Mouse (Mus musculus): ENCODE measurements around the gene Rnf167. TPM values are rescaled to one million over a fixed set of nuclear protein-coding genes. Genes with fewer than 3 reads are reported as not detected.
A peak's percentile ranks its signal among the peaks of the same experiment; 100 is the strongest.

Gene Rnf167
- polyA plus RNA-seq, 1 experiment from 2014 or later: 101 TPM

DNA sequence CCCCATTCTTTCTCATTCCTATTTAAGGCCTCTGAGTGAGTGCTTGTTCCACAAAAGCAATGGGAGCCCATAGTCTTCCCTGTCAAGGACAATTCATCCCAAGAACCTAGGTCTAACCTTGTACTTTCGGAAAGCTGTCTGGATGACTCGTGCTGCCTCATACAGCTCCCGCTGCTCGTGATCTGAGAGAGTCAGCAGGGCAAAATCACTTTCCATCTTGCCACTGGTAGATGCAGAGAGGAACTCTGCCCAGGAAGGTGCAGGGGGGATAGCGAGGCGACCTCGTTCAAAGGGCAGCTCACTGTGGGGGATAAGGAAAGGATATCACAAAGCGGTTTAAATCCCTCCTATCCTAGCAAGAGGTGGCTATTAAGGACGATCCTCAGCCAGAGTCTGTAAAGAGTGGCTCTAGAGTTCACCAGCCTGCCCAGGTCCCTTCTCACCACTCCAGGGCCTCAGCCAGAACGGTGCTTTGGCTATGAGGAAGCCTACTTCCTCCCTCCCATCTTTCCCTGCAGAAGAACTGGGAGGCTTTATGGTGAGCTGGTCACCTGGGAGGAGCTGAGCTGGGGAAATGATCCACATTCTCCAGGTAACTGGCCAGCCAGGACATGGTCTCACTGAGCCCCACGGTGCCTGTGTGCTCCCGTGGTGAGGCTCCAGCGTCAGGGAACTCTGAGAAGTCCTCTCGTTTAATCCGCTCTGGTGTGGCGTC is 24.5 kb downstream of the Rnf167 start:
- no peak overlapping the region for H3K4me3 ChIP-seq (ENCODE audit: low read depth, low read length)
- no peak overlapping the region for H3K9ac ChIP-seq (ENCODE audit: low read length)
- H3K27me3 ChIP-seq (replicated peaks; ENCODE audit: control insufficient read depth, insufficient read depth, low read length): no peaks in the 10 kb centered on the region
- DNase-seq (ENCODE audit: low spot score) (no peak), ATAC-seq (replicated peaks; ENCODE audit: low FRiP score, low TSS enrichment, low read depth) (no peak)
- peak overlapping the region; percentile 66; the same call in 1 of the 2 replicates for H3K4me2 ChIP-seq (ENCODE audit: low read length)
- H3K36me3 ChIP-seq (ENCODE audit: control insufficient read depth, insufficient read depth, low read length): peaks cover 42% of the 10 kb centered on the region
- H3K27ac ChIP-seq (ENCODE audit: low read depth): no peak overlapping the region
- H3K4me1 ChIP-seq (replicated peaks; ENCODE audit: control insufficient read depth, insufficient read depth, low read length): peaks cover 21% of the 10 kb centered on the region
- WGBS: 88% methylated on average over 16 of the region's 16 CpGs
- no peaks in the 10 kb centered on the region for H3K9me3 ChIP-seq (ENCODE audit: control insufficient read depth, low read length)

DNA sequence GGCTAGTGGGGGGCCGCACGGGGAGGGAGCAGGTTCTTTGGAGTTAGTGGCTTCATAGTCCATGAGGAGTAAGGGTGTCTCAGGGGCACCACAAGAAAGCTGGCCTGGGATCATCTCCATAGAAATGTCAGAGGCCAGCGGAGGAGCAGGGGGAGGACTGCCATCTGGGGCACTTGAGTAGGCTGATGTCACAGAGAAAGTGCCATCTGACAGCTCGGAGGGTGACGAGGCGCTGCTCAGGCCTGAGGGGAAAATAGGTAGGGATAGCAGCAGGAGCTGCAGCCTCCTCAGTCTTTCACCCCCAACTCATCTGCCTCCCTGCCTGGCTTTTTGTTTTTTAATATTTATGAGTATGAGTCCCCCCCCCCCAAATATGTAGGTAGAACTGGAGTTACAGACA is 27.0 kb downstream of the Rnf167 start:
- Histone ChIP-seq H3K27me3 (replicated peaks; ENCODE audit: control insufficient read depth, insufficient read depth, low read length) (no peaks in the 10 kb centered on the region), H3K9me3 (ENCODE audit: control insufficient read depth, low read length) (no peaks in the 10 kb centered on the region), H3K36me3 (ENCODE audit: control insufficient read depth, insufficient read depth, low read length) (peaks cover 42% of the 10 kb centered on the region), H3K4me3 (ENCODE audit: low read depth, low read length) (no peak overlapping the region), H3K4me2 (ENCODE audit: low read length) (no peak overlapping the region), H3K9ac (ENCODE audit: low read length) (no peak overlapping the region), H3K27ac (ENCODE audit: low read depth) (no peak overlapping the region), H3K4me1 (replicated peaks; ENCODE audit: control insufficient read depth, insufficient read depth, low read length) (peaks cover 7% of the 10 kb centered on the region)
- WGBS: 84% methylated on average over 6 of the region's 6 CpGs
- no peak for ATAC-seq (replicated peaks; ENCODE audit: low FRiP score, low TSS enrichment, low read depth)
- no peak for DNase-seq (ENCODE audit: low spot score)

DNA sequence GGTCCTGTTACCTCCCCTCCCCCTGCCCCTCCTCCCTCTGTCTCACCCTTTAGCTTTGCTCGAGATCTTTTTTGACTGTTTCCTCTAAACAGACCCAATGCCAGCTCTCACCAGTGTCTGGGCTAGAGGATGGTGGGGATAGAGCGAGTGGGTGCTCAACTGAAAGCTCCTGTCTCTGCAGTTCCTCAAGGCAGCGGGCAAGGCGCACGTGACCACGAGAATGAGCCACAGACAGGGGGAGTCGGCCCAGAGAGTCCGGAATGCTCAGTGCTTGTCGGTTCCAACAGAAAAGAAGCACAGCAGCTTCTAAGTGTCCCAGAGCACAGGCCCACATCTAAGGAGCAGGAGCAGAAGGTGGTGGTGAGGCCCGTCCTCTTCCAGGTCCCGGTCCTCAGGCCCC is 27.5 kb downstream of the Rnf167 start:
- DNase-seq (ENCODE audit: low spot score) (no peak), ATAC-seq (replicated peaks; ENCODE audit: low FRiP score, low TSS enrichment, low read depth) (no peak)
- Histone ChIP-seq H3K36me3 (ENCODE audit: control insufficient read depth, insufficient read depth, low read length) (peaks cover 47% of the 10 kb centered on the region), H3K27me3 (replicated peaks; ENCODE audit: control insufficient read depth, insufficient read depth, low read length) (no peaks in the 10 kb centered on the region), H3K4me3 (ENCODE audit: low read depth, low read length) (no peak overlapping the region), H3K4me2 (ENCODE audit: low read length) (no peak overlapping the region), H3K4me1 (replicated peaks; ENCODE audit: control insufficient read depth, insufficient read depth, low read length) (peaks cover 7% of the 10 kb centered on the region), H3K27ac (ENCODE audit: low read depth) (no peak overlapping the region), H3K9me3 (ENCODE audit: control insufficient read depth, low read length) (no peaks in the 10 kb centered on the region), H3K9ac (ENCODE audit: low read length) (no peak overlapping the region)
- WGBS: 65% methylated on average over 11 of the region's 11 CpGs

GRCm38 (mm10) chr11:70678092-70678491 is 31.1 kb downstream of the Rnf167 start:
- DNase-seq (ENCODE audit: low spot score): no peak
- no peak for ATAC-seq (replicated peaks; ENCODE audit: low FRiP score, low TSS enrichment, low read depth)
- H3K9ac ChIP-seq (ENCODE audit: low read length): no peak overlapping the region
- H3K4me3 ChIP-seq (ENCODE audit: low read depth, low read length): no peak overlapping the region
- no peak overlapping the region for H3K27ac ChIP-seq (ENCODE audit: low read depth)
- peaks cover 60% of the 10 kb centered on the region for H3K36me3 ChIP-seq (ENCODE audit: control insufficient read depth, insufficient read depth, low read length)
- no peaks in the 10 kb centered on the region for H3K27me3 ChIP-seq (replicated peaks; ENCODE audit: control insufficient read depth, insufficient read depth, low read length)
- no peaks in the 10 kb centered on the region; the same call in 1 of the 2 replicates for H3K4me1 ChIP-seq (replicated peaks; ENCODE audit: control insufficient read depth, insufficient read depth, low read length)
- H3K4me2 ChIP-seq (ENCODE audit: low read length): no peak overlapping the region
- WGBS: 74% methylated on average over 9 of the region's 9 CpGs
- H3K9me3 ChIP-seq (ENCODE audit: control insufficient read depth, low read length): no peaks in the 10 kb centered on the region

- Histone ChIP-seq H3K27me3 (replicated peaks; ENCODE audit: control insufficient read depth, insufficient read depth, low read length) (no peaks in the 10 kb centered on the region), H3K9ac (ENCODE audit: low read length) (no peak overlapping the region), H3K4me1 (replicated peaks; ENCODE audit: control insufficient read depth, insufficient read depth, low read length) (no peaks in the 10 kb centered on the region; the same call in 1 of the 2 replicates), H3K9me3 (ENCODE audit: control insufficient read depth, low read length) (no peaks in the 10 kb centered on the region), H3K36me3 (ENCODE audit: control insufficient read depth, insufficient read depth, low read length) (peaks cover 61% of the 10 kb centered on the region), H3K4me3 (ENCODE audit: low read depth, low read length) (no peak overlapping the region), H3K27ac (ENCODE audit: low read depth) (no peak overlapping the region), H3K4me2 (ENCODE audit: low read length) (no peak overlapping the region)
- no peak for ATAC-seq (replicated peaks; ENCODE audit: low FRiP score, low TSS enrichment, low read depth)
- WGBS: 66% methylated on average over 2 of the region's 2 CpGs
- DNase-seq (ENCODE audit: low spot score): no peak
Measured at GRCm38 (mm10) chr11:70678576-70678975, 31.5 kb downstream of the Rnf167 start.

DNA sequence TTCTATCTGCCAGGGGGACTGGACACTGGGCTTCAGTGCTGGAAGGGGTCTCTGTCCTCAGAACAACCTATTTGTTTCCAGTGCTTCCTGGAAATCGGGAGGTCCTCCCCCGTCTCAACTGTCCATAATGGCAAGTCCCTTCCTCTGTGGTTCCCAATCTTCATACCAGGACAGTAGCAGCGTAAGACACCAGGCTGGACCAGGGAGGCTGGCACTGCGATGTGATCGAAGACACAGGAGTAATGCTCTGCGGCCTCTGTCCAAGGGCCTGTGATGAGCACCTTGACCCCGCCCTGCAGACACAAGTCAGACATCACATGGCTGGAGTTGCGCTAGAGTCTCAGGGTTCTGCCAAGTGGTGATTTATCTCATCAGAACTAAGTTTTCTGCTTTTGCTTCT is 32.3 kb downstream of the Rnf167 start:
- Histone ChIP-seq H3K36me3 (ENCODE audit: control insufficient read depth, insufficient read depth, low read length) (peaks cover 63% of the 10 kb centered on the region), H3K4me2 (ENCODE audit: low read length) (no peak overlapping the region), H3K27me3 (replicated peaks; ENCODE audit: control insufficient read depth, insufficient read depth, low read length) (no peaks in the 10 kb centered on the region), H3K27ac (ENCODE audit: low read depth) (no peak overlapping the region), H3K9me3 (ENCODE audit: control insufficient read depth, low read length) (no peaks in the 10 kb centered on the region), H3K9ac (ENCODE audit: low read length) (no peak overlapping the region), H3K4me3 (ENCODE audit: low read depth, low read length) (no peak overlapping the region), H3K4me1 (replicated peaks; ENCODE audit: control insufficient read depth, insufficient read depth, low read length) (no peaks in the 10 kb centered on the region; the same call in 1 of the 2 replicates)
- ATAC-seq (replicated peaks; ENCODE audit: low FRiP score, low TSS enrichment, low read depth) (no peak), DNase-seq (ENCODE audit: low spot score) (no peak)
- 94% methylated on average over 8 of the region's 8 CpGs for WGBS

DNA sequence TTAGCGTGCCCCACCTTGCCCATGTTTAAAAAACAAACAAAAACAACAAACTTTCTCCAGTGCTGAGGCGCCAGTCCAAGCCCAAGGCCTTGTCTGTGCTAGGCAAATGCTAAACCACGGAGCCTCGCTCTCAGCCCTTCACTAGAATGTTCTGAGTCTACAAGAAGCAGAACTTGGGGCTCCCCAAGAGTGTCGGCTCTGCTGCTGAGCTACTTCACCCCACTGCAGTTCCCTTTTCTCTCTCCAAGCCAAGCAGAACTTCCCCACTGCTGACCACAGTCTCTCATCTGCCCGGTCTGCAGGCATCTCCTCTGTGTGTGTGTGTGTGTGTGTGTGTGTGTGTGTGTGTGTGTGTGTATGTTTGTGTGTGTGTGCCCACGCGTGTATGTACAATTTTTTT is 32.9 kb downstream of the Rnf167 start:
- WGBS: 88% methylated on average over 8 of the region's 8 CpGs
- DNase-seq (ENCODE audit: low spot score) (no peak), ATAC-seq (replicated peaks; ENCODE audit: low FRiP score, low TSS enrichment, low read depth) (no peak)
- Histone ChIP-seq H3K4me3 (ENCODE audit: low read depth, low read length) (no peak overlapping the region), H3K4me2 (ENCODE audit: low read length) (no peak overlapping the region), H3K9me3 (ENCODE audit: control insufficient read depth, low read length) (no peaks in the 10 kb centered on the region), H3K36me3 (ENCODE audit: control insufficient read depth, insufficient read depth, low read length) (peaks cover 66% of the 10 kb centered on the region), H3K9ac (ENCODE audit: low read length) (no peak overlapping the region), H3K27ac (ENCODE audit: low read depth) (no peak overlapping the region), H3K4me1 (replicated peaks; ENCODE audit: control insufficient read depth, insufficient read depth, low read length) (no peaks in the 10 kb centered on the region; the same call in 1 of the 2 replicates), H3K27me3 (replicated peaks; ENCODE audit: control insufficient read depth, insufficient read depth, low read length) (no peaks in the 10 kb centered on the region)

GRCm38 (mm10) chr11:70681170-70681569 is 34.1 kb downstream of the Rnf167 start:
- Histone ChIP-seq H3K4me2 (ENCODE audit: low read length) (no peak overlapping the region), H3K9ac (ENCODE audit: low read length) (no peak overlapping the region), H3K27me3 (replicated peaks; ENCODE audit: control insufficient read depth, insufficient read depth, low read length) (no peaks in the 10 kb centered on the region), H3K9me3 (ENCODE audit: control insufficient read depth, low read length) (no peaks in the 10 kb centered on the region), H3K36me3 (ENCODE audit: control insufficient read depth, insufficient read depth, low read length) (peaks cover 60% of the 10 kb centered on the region), H3K4me3 (ENCODE audit: low read depth, low read length) (no peak overlapping the region), H3K4me1 (replicated peaks; ENCODE audit: control insufficient read depth, insufficient read depth, low read length) (peaks cover under 1% of the 10 kb centered on the region; the same call in 1 of the 2 replicates), H3K27ac (ENCODE audit: low read depth) (no peak overlapping the region)
- no peak for DNase-seq (ENCODE audit: low spot score)
- WGBS: 62% methylated on average over 12 of the region's 12 CpGs
- ATAC-seq (replicated peaks; ENCODE audit: low FRiP score, low TSS enrichment, low read depth): no peak
